Mouse (Mus musculus): ENCODE measurements around the gene Trp73. TPM values are rescaled to one million over a fixed set of nuclear protein-coding genes. Genes with fewer than 3 reads are reported as not detected.

Trp73 gene
- polyA plus RNA-seq, 1 experiment from 2014 or later = 0.84 TPM

DNA sequence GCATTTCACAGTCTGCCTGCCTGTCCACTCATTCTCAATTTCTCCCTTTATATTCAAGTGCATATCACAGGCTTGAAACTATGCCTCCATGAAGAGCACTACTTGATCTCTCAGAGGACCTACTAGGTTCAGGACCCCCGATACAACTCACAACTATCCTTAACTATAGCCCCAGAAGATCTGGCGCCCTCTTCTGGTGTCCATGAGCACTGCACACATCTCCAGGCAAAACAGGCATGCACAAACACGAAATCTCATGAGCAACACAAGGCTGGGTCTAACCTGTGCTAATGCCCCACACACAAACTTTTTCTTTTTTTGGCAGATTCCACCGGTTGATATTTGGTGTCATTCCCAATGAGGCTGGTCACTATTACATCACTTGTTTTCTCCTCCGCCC is 94.2 kb downstream of the Trp73 start:
- WGBS = 69% methylated on average over 5 of the region's 5 CpGs
- Histone ChIP-seq H3K27me3 (replicated peaks; ENCODE audit: control insufficient read depth, insufficient read depth, low read length) (no peaks in the 10 kb centered on the region), H3K27ac (ENCODE audit: low read depth, low read length) (no peak overlapping the region), H3K9me3 (ENCODE audit: control insufficient read depth, low read length) (no peaks in the 10 kb centered on the region), H3K4me3 (ENCODE audit: low read length) (no peak overlapping the region), H3K36me3 (ENCODE audit: control insufficient read depth, insufficient read depth, low read length) (no peaks in the 10 kb centered on the region), H3K4me1 (ENCODE audit: control insufficient read depth, insufficient read depth, low read depth, low read length) (no peaks in the 10 kb centered on the region), H3K4me2 (ENCODE audit: low read length) (no peak overlapping the region), H3K9ac (ENCODE audit: low read depth, low read length) (no peak overlapping the region)
- no peak for ATAC-seq

DNA sequence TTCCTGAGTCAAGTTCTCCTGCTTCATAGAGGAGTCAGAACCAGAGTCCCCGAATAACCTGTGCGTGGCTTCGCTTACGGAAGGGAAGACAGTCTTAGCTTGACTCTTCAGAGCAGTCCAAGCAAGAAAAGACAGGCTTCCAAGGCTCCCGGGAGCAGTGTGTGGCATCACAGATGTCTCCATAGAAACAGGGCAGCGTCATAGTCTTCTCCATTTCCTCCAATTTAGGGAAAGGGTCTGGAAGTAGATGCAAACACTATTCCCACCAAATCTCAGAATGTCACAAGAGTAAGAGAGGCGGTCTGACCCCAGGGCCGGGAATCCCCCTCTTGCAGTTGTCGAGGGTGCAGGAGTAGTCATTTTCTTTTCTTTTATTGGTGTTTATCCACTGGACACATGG is 97.4 kb downstream of the Trp73 start, which contains the start of gene Ccdc27:
Gene Ccdc27 (minus strand): TSS at position 101 of the 400 bp plus-strand sequence.
- Histone ChIP-seq H3K4me1 (ENCODE audit: control insufficient read depth, insufficient read depth, low read depth, low read length) (no peaks in the 10 kb centered on the region), H3K9ac (ENCODE audit: low read depth, low read length) (no peak within 1 kb of the TSS), H3K9me3 (ENCODE audit: control insufficient read depth, low read length) (no peaks in the 10 kb centered on the region), H3K4me2 (ENCODE audit: low read length) (no peak within 1 kb of the TSS), H3K36me3 (ENCODE audit: control insufficient read depth, insufficient read depth, low read length) (no peaks in the 10 kb centered on the region), H3K4me3 (ENCODE audit: low read length) (no peak within 1 kb of the TSS), H3K27me3 (replicated peaks; ENCODE audit: control insufficient read depth, insufficient read depth, low read length) (no peaks in the 10 kb centered on the region), H3K27ac (ENCODE audit: low read depth, low read length) (no peak within 1 kb of the TSS)
- ATAC-seq = no peak
- 87% methylated on average over 9 of the region's 9 CpGs for WGBS

DNA sequence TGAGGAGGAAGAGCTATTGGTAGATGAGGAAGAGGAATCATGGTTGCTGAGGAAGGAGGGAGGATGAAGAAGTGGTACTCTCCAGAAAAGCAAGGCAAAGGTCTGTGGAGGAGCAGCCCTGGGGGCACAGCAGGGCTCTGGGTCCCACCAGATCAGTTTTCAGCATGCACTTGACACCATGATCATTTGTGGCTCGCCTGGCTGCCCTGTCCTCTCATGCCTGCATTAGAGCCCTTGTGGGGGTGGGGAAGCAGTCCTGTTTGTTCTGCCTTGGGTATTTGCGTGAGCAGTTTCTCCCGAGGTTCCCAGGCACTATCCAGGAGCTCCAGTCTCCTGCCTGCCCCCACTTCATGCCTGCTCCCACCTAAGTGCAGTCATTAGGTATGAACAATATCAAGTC is 102.9 kb downstream of the Trp73 start:
- WGBS = 85% methylated on average over 2 of the region's 3 CpGs
- no peaks in the 10 kb centered on the region for H3K4me1 ChIP-seq (ENCODE audit: control insufficient read depth, insufficient read depth, low read depth, low read length)

DNA sequence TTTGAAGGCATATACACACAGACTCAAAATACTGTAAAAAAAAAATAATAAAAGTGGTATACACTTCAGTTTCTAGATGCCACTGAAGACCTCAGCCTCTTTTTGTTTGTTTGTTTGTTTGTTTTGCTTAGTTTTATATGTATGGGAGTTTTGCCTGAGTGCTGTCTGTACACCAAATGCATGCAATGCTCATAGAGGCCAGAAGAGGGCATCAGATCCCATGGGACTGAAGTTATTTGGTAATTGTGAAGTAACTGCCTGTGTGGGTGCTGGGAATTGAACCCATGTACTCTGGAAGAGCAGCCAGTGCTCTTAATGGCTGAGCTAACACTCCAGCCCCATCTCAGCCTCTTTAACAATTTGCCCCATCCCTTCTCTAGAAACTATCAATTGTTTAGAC is 111.4 kb downstream of the Trp73 start:
- H3K9me3 ChIP-seq (ENCODE audit: control insufficient read depth, low read length) = no peaks in the 10 kb centered on the region
- H3K4me3 ChIP-seq (ENCODE audit: low read length) = no peak overlapping the region
- ATAC-seq = no peak
- H3K27ac ChIP-seq (ENCODE audit: low read depth, low read length) = no peak overlapping the region
- peaks cover 13% of the 10 kb centered on the region for H3K4me1 ChIP-seq (ENCODE audit: control insufficient read depth, insufficient read depth, low read depth, low read length)
- no peaks in the 10 kb centered on the region for H3K36me3 ChIP-seq (ENCODE audit: control insufficient read depth, insufficient read depth, low read length)
- H3K4me2 ChIP-seq (ENCODE audit: low read length) = no peak overlapping the region
- no peak overlapping the region for H3K9ac ChIP-seq (ENCODE audit: low read depth, low read length)
- peaks cover 5% of the 10 kb centered on the region; the same call in 1 of the 2 replicates for H3K27me3 ChIP-seq (replicated peaks; ENCODE audit: control insufficient read depth, insufficient read depth, low read length)

More for the DNA sequence above, 102.9 kb downstream of the Trp73 start:
- Histone ChIP-seq H3K36me3 (ENCODE audit: control insufficient read depth, insufficient read depth, low read length) (no peaks in the 10 kb centered on the region), H3K27me3 (replicated peaks; ENCODE audit: control insufficient read depth, insufficient read depth, low read length) (no peaks in the 10 kb centered on the region), H3K4me3 (ENCODE audit: low read length) (no peak overlapping the region), H3K4me2 (ENCODE audit: low read length) (no peak overlapping the region), H3K9ac (ENCODE audit: low read depth, low read length) (no peak overlapping the region), H3K9me3 (ENCODE audit: control insufficient read depth, low read length) (no peaks in the 10 kb centered on the region), H3K27ac (ENCODE audit: low read depth, low read length) (no peak overlapping the region)
- no peak for ATAC-seq

DNA sequence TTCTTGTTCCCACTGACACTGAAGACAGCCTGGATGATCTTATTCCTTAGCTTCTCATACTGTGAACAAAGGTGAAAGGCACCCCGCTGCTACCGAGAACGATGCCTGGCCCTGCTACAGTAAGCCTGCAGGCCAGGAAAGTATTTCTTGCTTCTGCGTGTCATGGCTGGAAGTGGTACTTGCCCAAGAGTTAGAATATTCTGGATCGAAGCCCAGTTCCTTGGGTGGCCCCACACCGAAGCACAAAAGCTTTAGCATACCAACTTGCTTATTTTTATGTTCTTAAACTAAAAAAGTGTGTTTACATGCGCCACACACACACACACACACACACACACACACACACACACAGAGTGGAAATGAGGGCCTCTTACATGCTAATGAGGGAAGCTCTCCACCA is 111.9 kb downstream of the Trp73 start:
- Histone ChIP-seq H3K4me3 (ENCODE audit: low read length) (no peak overlapping the region), H3K9me3 (ENCODE audit: control insufficient read depth, low read length) (no peaks in the 10 kb centered on the region), H3K4me1 (ENCODE audit: control insufficient read depth, insufficient read depth, low read depth, low read length) (peaks cover 13% of the 10 kb centered on the region), H3K36me3 (ENCODE audit: control insufficient read depth, insufficient read depth, low read length) (no peaks in the 10 kb centered on the region), H3K9ac (ENCODE audit: low read depth, low read length) (no peak overlapping the region), H3K27ac (ENCODE audit: low read depth, low read length) (no peak overlapping the region), H3K4me2 (ENCODE audit: low read length) (no peak overlapping the region), H3K27me3 (replicated peaks; ENCODE audit: control insufficient read depth, insufficient read depth, low read length) (peaks cover 5% of the 10 kb centered on the region; the same call in 1 of the 2 replicates)
- ATAC-seq = no peak
- WGBS = 81% methylated on average over 7 of the region's 7 CpGs

DNA sequence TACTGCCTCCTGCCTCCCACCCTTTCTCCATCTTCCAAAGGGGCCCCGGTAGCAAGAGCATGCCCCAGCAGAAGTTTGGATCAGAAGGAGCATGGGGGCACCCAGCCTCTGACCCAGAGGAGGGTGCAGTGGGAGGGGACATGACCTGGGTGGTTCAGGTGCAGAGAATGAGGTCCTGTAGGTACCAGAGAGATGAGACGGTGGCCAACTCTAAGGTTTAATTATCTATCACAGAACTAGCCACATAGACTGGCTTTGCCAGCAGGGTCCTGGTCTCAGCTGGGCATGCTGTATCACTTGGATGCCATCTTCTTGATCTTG is 113.6 kb downstream of the Trp73 start:
- Histone ChIP-seq H3K4me3 (ENCODE audit: low read length) (peak overlapping the region; percentile 39), H3K36me3 (ENCODE audit: control insufficient read depth, insufficient read depth, low read length) (peaks cover 8% of the 10 kb centered on the region; the same call in 1 of the 2 replicates), H3K27ac (ENCODE audit: low read depth, low read length) (no peak overlapping the region), H3K27me3 (replicated peaks; ENCODE audit: control insufficient read depth, insufficient read depth, low read length) (peaks cover 5% of the 10 kb centered on the region; the same call in 1 of the 2 replicates), H3K4me2 (ENCODE audit: low read length) (peak overlapping the region; percentile 66), H3K9me3 (ENCODE audit: control insufficient read depth, low read length) (no peaks in the 10 kb centered on the region), H3K4me1 (ENCODE audit: control insufficient read depth, insufficient read depth, low read depth, low read length) (peaks cover 13% of the 10 kb centered on the region), H3K9ac (ENCODE audit: low read depth, low read length) (no peak overlapping the region)
- WGBS = 29% methylated on average over 2 of the region's 2 CpGs
- no peak for ATAC-seq

DNA sequence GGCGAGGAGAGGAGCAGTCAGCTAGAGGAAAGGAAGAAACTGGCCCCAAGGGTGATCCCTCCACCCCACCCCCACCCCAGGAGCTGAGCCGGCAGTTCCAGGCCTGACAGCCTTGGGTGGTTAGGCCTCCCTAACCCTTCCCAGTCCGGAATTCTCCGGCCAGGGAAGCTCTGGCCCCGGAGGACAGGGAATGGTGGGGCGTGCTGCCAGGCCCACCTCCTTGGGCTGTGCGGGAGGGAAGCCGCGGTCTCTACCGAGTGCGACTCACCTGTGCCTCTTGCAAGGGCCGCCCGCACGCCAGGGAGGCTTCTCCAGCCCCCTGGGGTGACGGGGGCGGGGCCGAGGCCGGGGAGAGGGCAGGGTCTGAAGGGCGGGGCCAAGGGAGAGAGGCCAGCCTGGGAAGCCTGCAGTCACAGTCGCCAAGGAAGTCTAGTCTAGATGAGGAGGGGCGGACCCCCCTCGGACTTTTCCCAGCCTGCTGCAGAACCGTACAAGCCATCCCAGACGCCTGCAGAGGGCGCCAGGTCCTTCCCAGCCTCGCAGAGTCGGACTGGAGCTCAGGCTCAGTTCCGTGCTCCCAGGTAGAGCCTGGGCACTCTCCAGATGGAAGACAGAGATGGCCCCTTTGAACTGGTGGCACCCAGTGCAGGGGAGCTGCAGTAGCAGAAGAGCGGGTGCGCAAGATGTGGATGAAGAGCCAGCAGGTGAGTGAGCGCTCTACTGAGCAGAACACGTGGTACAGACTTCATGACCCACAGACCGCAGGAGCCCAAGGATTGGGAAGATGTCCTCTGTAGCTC is 114.2 kb downstream of the Trp73 start, which contains the start of gene Smim1:
Gene Smim1 (minus strand): TSS at position 590 of the 800 bp plus-strand sequence.
- Histone ChIP-seq H3K9ac (ENCODE audit: low read depth, low read length) (peak within 1 kb of the TSS; percentile 58), H3K4me2 (ENCODE audit: low read length) (peak within 1 kb of the TSS; percentile 66), H3K4me3 (ENCODE audit: low read length) (peak within 1 kb of the TSS; percentile 39), H3K4me1 (ENCODE audit: control insufficient read depth, insufficient read depth, low read depth, low read length) (peaks cover 13% of the 10 kb centered on the region), H3K27ac (ENCODE audit: low read depth, low read length) (no peak within 1 kb of the TSS), H3K36me3 (ENCODE audit: control insufficient read depth, insufficient read depth, low read length) (peaks cover 14% of the 10 kb centered on the region), H3K27me3 (replicated peaks; ENCODE audit: control insufficient read depth, insufficient read depth, low read length) (peaks cover 5% of the 10 kb centered on the region; the same call in 1 of the 2 replicates), H3K9me3 (ENCODE audit: control insufficient read depth, low read length) (no peaks in the 10 kb centered on the region)
- 3% methylated on average over 33 of the region's 33 CpGs for WGBS
- ATAC-seq = peak; percentile 73

DNA sequence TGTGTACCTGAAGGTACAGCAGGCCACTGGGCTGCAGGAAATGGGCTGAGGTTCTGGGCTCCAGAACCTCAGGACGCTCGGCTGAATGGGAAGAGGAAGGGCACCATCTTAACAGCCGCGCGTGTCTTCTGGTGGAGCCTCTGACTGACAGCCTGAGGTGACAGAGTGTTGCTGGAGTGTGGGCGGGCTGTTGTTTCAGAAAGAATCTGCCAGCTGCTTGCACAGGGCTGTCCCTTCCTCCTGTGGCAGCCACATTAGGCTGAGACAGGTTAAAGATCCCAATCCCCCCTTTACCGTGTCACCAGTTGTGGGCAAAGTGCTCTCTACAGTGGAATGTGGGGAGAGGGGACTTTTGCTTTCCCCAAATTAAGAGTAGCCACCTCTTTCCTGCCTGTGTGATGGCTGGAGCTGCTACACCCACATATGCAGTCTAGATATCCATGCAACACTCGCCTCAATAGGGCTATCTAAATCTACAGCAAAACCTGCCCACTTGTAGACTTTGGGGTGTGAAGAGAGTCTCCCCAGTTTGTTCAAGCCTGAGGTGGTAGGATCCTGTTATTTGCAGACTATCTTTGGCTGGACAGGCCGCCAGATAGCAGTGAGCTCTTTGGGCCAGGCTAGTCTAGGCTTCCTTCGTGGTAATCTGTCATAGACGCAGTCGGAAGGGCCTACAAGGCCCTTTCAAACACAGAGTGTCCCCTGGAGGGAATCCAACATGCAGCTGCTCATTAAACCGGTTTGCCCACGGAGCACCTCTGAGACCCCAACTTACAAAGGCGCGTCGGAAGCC is 115.1 kb downstream of the Trp73 start:
- Histone ChIP-seq H3K36me3 (ENCODE audit: control insufficient read depth, insufficient read depth, low read length) (peaks cover 23% of the 10 kb centered on the region), H3K9me3 (ENCODE audit: control insufficient read depth, low read length) (no peaks in the 10 kb centered on the region), H3K27ac (ENCODE audit: low read depth, low read length) (no peak overlapping the region), H3K4me3 (ENCODE audit: low read length) (peak overlapping the region; percentile 39), H3K4me2 (ENCODE audit: low read length) (peak overlapping the region; percentile 66), H3K4me1 (ENCODE audit: control insufficient read depth, insufficient read depth, low read depth, low read length) (peaks cover 13% of the 10 kb centered on the region), H3K27me3 (replicated peaks; ENCODE audit: control insufficient read depth, insufficient read depth, low read length) (peaks cover 5% of the 10 kb centered on the region; the same call in 1 of the 2 replicates), H3K9ac (ENCODE audit: low read depth, low read length) (peak overlapping the region; percentile 35)
- WGBS = 38% methylated on average over 17 of the region's 17 CpGs
- ATAC-seq = no peak

Measured in hindbrain, embryonic 16.5 days (tissue).